Mouse (Mus musculus) lung, postnatal 25 days (tissue): ENCODE results near the gene Stox2.
A peak's percentile ranks its signal among the peaks of the same experiment; 100 is the strongest.

Source experiments
- DNase-seq: peaks from one replicate; pipeline ENCODE4 v3.0.0; 2022; ENCODE audit warnings: low spot score

Stox2 gene

DNA sequence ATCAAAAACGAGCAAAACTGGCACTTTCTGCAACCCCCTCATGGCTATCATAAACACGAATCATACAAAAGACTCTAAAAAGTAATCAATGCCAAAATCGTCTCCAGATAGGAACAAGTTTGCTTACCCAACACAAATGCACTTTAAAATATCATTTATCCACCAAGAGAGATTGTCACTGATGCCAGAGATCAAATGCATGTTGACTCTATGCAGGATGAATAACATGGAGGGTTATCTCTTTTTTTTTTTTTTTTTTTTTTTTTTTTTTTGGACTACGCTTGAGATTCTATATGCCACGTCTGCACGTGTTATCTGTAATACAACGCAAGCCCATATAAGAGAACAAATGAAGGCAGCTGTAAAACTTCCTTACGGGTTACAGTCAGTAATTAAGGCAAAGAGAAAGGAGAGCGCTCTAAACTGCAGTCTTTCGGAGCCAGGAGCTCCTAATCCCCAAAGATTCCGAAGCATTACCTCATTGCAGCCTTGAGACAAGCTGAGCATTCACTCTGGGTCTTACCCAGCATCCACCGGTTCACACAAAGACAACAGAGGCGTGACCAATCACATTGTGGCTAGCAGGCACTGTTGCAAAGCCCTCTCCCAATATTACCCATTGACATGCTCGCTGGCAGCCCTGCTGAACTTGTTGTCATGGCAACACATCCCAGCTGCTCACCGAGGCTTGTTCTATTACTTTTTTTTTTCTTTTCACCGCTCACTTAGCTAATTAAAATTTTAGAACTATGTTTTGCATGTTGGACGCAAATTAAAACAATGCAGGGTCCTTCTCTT lies 203.8 kb downstream of the Stox2 start:
- peak; percentile 62 for DNase-seq

DNA sequence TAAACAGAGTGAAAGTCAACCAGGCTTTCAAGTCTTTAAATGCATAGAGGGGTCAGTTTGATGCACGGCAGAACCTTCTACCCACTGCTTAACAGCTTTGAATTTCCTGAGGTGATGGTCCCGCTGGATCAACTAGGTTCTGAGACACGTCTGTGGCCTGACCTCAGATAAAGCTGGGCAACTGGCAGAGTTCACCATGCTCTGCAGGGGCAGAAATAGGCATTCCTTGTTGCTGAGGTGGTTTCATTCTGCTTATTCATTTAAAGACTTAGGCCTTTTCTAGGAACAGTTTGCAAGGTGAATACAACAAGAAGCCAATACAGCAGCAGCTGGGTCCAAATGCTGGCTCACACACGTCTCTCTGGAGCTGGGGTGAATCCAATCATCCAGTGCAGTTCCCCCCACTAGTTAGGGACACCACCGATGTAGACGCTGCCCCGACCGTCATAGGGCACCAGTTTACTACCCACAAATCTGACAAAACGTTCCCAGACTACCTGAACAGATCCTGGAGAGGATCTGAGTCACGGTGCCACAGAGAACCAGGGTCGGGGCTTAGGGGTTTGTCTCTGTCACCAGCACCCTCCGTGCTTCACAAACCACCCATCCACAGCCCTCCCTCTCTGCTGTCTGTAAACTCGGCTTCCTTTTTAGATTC lies 204.6 kb downstream of the Stox2 start:
- no peak for DNase-seq

DNA sequence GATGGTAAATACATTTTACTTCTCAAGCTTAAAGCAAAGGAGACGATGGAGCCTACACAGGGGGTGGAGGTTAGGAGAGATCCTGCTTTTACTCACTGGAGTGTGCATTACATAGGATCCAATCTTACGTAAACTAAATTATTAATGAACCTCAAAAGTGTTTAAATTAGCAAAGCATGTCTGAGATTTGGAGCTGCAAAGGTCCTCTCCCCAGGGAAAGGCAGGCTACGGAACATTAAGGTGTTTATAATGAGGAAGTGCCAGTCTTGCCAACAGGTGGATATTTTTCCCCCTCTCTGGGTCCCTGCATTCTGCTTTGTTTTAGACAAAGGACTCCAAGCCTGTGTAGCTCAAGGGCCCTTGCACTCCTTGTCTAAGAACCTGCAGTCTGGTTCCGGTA lies 205.3 kb downstream of the Stox2 start:
- DNase-seq: no peak

DNA sequence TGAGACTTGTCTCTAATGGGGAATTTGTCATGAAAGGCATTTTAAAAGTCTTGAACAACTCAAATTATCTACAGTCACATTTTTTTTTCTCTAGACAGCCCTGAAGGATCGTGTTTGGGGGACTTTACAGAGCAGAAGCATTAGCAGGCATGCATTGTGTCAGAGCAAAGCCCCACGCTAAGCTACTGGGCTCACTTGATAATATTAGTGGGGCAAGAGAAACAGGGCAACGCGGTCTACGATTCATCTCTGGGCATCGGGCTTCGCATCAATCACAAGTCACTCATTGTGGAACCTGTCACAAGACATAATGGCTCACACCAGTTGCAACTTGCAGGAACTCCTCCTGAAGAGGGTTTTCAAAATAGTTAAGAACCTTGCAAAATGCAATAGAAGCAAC lies 205.9 kb downstream of the Stox2 start:
- DNase-seq: no peak

DNA sequence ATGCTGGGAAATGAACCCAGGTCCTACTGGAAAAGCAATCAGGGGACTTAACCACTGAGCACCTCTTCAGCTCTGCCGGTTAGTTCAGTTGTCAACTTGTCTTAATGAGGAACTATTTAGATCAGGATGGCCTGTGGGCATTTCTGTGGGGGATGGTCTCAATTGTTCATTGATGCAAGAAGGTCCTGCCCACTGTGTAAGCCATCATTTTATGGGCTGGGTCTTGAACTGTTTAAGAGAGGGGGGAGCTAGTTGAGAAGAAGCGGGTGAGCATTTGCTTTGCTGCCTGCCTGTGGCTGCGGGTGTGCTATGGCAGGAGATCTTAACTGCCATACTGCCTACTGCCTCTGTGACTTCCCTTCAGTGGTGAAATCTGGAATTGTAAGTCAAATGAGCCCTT lies 214.1 kb downstream of the Stox2 start:
- DNase-seq: no peak

DNA sequence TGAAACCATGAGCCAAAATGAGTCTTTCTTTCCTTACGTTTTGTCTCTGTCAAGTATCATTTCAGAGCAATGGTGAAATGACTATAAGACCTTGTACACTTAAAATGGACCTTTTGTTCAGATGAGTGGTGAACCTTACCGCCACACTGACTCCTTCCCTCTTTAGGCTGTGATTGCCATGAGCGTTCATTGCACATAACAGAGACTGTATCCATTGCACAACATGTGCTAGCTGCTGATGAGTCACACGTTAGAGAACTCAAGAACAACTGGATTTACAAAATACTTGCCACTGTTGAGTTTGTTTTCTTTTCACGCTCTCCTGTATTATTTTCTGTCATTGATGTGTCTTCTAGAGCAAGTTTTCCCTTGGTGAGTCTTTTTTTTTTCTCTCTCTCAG lies 216.1 kb downstream of the Stox2 start:
- DNase-seq: no peak

DNA sequence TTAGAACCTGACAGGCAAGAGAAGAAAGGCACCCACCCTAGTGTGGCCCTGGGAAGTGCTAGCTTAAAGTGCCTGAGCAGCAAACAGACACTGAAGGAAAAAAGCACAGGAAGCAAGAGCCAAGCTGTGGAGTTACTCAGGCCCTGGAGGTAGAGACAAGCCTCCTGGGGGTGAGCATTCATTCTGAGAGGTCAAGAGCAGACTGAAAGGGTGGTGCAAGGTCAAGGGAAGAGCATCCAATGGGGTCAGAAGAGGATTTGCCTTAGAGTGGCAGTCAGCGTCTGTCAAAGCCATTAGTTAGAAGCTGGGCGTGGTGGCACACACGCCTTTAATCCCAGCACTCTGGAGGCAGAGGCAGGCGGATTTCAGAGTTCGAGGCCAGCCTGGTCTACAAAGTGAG lies 224.3 kb downstream of the Stox2 start:
- DNase-seq: no peak

DNA sequence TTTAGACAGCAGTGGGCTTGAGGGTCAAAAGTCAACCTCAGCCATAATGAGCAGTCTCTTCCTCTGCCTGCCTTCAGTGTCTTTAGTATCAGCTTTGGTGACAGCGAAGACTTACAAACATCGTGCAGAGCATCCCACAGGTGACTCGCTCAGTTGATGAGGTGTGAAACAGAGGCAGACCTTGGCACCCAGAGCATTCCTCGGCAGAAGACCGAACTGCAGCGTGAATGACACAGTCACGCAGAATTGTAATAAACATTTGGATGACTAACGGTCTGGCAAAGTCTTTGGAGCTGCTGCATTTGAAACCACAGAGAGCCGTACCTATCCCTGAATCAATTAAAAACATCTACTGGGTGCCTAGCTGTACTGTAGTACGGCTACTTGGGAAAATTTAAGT lies 225.0 kb downstream of the Stox2 start:
- DNase-seq: no peak

DNA sequence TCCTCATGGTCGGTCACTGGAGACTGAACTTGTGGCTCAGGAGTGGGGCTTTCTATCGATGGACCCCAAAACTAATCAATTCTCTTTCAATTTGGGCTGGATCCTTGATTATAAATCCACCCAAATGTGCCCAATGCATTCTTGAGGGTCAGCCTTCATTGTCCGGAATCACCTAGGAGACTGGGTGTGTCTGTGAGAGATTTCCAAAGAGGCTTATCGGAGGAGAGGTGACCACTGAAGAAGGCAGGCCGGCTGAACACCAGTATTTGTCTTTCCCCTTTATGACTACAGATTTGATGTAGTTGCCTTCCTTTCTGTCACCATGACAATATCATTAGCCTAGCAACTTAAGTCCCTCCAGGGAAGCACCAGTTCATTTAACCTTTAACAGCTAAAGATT lies 225.8 kb downstream of the Stox2 start:
- DNase-seq: no peak

DNA sequence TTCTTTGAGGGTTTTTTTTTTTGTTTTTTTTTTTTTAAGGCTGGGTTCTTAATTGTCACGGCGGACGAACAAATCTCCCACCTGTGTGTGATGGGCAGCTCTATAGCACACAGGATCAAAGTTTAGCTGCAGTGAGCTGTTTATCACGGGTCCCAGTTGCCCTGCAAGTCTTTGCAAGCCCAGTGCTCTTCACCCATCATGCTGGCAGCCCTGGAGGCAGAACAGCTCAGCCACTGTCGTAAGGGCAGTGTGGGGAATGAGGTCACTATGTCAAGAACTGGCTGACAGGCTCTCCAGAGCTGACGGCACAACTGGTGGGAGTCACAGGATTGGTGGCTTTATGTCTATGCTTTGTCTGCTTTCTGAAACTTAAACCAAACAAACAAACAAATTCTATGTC lies 227.6 kb downstream of the Stox2 start:
- DNase-seq: no peak

DNA sequence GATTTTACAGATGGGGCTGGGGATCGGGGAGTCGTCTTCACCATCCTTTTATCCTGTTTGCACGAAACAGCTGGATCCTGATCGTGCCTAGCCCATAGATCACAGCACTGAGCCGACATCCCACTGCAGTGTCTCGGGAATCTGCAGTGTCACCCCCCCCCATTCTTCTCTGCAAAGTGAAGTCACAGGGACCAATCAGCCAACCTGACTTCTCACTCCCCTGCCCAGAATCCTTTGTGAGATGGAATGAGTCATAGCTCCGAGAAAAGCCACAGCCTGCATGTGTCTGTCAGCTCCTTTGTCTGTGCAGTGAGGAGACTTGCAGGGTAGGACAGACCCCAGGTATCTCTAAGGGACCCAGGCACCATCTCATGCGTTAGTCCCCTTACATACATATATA lies 228.1 kb downstream of the Stox2 start:
- no peak for DNase-seq

DNA sequence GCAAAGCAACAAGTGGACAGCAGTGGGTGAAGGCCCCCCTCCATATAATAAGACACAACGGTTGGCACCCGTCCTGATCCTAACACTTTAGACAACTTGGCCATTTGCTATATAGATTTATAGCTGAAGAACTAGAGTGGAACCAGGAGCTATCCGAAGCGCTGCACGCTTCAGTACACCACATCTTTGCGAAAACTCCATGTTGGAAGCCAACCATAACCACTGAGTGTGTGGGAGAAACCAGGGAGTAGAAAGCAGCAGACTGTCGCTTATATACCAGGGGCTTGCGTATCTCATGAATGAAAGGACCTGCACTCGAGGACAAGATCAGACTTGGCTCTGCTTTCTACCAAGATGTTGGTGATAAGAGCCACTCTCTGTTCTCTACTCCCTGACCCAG lies 234.0 kb downstream of the Stox2 start:
- no peak for DNase-seq

DNA sequence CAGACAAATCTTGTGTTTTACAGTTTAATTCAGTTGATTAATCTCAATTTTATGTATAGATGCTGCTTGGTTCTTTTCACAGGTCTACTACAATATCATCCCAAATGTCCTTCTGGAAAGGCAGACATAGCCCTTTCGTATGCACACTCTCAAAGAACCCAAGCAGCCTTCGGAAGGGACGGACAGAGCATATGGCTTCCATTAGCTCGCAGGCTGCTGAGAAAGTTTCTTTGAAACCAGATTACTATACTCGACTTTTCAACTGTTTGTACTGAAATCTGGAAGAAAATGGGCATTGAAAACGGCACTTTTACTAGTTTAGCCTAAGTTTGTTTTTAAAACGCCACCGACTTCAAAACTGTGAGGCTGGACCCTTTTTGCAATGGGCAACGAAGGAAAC lies 234.9 kb downstream of the Stox2 start:
- DNase-seq: no peak

DNA sequence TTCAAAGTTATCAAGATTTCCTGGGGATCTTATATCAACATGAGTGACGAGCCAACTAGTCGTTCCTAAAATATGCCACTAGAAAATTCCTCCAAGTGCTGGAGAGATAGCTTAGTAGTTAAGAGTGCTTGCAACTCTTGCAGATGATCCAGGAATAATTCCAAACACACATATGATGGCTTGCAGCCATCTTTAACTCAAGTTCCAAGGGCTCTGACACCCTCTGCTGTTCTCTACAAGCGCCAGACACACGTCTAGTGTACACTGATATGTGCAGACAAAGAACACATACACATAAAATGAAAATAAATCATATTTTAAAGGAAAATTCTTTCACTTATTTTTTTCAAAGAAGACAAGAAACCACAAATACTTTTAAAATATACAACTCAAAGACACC lies 237.9 kb downstream of the Stox2 start:
- DNase-seq: no peak

DNA sequence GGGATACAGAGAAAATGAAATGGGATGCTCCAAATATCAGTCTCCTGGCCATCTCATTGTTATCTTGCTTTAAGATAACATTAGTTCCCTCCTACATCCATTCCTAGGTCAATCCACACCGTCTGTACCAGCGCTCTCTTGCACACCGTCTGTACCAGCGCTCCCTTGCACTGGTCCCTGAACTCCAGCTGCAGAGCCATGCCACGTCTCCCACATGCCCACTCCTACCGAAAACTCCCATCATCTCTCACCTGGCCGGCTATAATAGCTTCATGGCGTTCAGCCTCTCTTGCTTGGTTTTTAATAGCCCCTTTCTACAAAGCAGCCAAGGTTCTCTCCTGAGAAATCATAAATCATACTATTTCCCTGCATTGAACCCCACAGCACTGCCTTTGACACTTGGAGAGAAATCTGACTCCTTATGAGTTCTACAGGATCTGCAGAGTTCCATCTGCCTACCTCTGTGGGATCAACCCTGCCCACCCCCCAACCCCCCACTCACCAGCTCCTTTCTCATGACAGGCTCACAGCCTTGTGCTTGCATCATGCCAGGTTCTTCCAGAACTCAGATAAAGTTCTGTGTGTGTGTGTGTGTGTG lies 239.4 kb downstream of the Stox2 start:
- DNase-seq: no peak

DNA sequence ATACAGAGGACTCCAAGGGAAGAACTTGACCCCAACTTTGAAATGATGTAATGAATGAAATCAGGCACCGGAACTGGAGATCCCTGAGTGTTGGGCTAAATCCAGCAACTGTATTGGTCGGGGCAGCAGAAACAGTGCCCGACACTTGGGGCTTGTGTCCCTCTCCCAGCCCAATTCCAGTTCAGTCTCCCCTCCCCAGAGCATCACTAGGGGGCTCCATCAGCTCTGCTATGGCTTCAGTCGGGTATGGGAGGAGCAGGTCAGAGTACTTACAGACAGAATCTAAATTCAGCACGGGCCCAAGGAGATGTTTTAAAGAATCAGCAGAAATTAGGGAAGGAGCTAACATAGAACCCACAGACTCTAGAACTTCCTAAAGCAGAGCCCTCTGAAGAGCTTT lies 240.7 kb downstream of the Stox2 start:
- no peak for DNase-seq

DNA sequence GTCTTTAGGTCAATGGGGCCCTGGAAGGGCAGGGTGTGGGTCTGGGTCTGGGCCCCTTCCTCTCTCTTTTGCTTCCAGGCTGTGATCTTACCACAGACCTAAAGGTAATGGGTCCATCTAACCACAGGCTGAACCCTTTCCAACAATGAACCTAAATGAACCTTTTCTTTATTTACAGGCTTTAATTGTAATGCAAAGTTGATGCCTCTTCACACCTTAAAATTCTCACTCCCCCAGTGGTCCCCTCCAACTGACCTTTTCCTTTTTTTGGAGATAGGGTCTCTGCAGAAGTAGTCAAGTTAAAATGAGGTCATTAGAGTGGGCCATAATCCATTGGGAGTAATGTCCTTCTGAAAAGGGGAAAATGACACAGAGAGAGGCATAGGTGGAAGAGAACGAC lies 249.8 kb downstream of the Stox2 start:
- DNase-seq: no peak

DNA sequence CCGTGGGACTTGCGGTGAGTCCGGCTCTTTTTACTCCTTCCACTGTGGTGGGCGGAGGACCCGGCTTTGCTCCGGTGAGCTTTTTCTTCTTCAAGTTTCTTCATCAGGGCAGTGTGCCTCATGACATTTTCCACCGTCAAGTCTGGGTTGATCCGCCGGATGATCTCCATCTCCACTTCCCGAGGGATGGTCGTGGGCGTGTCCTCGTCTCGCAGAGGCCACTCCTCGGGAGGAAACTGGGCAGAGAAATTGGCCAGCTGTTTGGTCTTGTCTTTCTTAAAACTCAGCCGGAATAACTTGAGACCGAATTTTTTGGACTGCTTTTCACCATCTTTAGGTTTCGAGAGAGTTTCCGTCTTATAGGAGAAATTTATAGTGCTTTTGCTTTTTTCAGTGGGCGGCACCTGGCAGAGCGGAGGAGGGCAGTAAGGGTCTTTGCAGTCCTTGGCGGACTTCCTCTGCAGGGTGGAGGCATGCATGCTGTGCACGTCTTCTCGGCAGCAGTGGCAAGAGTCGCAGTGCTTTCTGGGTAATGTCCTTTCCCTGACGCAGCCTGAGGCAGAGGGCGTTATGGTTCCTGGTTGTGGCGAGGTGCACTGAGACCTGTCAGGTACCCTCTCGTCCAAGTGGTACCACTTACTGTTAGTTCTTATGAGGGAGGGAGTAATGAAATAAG lies 252.7 kb downstream of the Stox2 start:
- DNase-seq: no peak

DNA sequence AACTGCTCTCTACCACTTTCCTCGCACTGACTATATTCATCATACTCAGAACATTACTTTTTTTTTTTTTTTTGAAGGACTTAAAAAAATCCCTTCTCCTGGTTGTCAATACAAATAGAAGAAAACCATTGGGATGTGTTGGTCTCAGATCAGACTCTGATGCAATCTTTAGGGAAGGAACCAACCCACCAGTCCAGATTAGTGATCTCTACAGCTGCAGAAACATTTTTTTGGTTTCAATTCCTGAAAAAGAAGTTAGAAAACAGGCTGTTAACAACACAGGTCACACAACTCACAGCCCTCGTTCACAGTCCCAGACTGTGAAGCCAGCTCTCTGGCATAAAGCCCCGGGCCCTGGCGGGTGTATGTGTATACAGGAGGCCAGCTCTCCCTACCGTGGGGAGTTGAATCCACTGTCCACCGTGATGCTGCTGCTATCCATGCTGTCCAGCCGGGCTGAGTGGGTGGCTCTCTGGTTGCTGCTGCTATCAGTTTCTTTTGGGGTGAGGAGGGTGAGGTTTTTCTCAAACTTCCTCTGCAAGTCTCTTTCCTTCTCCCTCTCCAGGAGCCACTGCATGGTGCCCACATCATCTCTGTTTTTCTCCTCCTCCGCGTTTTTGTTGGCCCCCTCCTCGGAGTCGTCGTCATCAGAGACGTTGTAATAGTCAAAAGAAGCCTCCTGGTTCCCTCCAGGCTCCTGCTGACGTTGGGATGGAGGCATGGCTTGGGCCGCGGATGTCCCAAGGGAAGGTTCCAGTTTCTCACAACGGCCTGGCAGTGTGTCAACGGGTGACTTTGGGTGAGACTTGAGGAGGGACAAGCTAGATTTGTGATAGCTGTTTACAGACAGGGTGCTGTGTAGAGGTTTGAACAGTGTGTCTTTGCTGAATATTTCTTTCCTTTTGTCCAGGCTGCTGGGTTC lies 254.5 kb downstream of the Stox2 start:
- DNase-seq: no peak

DNA sequence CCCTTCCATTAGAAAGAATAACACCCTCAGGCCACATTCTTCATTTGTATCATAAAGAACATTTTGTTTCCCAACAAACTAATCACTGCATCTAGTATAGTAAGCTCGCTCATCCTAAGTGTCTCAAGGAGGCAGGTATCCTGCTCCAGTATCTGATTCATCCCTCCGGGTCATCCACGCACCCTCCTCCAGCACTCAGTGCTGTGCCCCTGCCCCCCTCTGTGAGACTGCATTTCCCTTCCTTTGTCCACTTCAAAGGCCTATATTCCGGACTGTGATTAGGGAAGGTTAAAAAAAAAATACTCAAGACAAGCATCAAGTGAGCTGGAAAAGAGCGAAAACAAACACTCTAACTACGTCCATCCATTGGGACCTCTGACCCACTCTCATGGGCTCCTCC lies 260.8 kb downstream of the Stox2 start:
- DNase-seq: no peak

DNA sequence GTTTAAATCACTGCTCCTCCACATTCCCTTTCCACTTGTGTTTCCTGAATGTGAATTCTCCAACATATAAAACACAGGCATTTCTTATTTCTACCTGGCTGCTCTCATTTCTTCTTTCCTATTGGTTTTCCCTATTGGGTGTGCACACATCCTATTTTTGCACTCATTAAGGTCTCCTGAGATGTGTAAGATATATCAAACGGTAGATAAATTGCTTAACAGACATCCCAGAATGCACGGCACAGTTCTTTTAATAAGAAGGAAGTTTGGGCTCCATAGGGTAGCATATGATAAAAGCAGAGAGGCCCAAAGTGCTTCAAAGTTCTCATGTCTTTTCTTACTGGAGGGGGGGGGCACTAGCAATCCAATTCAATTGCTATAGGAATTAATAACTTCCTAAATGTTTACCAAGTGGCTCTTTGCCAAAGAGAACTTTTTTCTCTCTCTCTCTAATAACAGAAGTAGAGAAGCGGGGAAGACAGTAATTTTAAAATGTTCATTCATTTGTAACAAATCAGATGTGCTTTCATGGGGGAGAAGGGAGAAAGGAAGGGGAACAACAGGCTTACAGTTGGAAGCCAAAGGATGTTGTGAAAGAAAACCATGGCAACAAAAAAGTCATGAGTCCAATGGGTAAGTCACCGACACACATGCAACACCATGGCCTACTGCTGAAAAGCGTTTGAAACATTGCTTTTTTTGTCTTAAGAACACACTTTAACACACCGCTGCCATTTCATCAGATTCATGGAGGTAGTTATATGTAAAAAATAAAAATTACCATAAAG lies 263.2 kb downstream of the Stox2 start:
- no peak for DNase-seq
